ENCODE assay signal across 12 mouse cellular contexts in the genomic region with DNA sequence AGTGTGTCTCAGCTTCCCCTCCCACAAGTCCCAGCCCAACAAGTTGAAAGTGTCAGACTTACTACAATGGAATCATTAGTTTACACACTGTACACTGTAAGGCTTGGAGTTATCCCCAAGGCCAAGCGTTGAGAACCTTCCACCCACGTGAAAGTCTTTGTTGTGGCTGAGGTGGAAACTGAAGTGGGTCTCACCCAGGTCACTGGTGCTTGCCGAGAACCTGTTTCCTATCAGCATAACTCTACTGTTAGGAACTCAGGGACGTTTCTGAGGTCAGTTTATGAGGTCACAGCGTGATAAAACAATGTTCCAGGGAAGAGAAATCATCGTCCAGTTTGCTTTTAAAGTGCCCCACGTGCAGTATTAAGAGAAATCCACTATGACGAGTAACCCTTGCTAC. TPM values are rescaled to one million over a fixed set of nuclear protein-coding genes. Genes with fewer than 3 reads are reported as not detected.
"Had no signal": no experiment of that assay in that cellular context is flagged by ENCODE, and none has a peak within 500 bp of the region (broad histone marks: within the 10 kb centered on the region; RNA-seq: fewer than 3 reads in every experiment).

No protein-coding gene starts in this region.

- ATAC-seq: liver, postnatal 0 days; lung, postnatal 0 days; midbrain, embryonic 15.5 days had no signal

- DNase-seq: kidney, adult 18-20 months; kidney, adult 9 months; kidney, postnatal 14 days; kidney, postnatal 4 days; left cerebral cortex, postnatal 4 days; liver, postnatal 0 days; lung, embryonic 14.5 days; thymus, adult 18-20 months; thymus, postnatal 14 days had no signal

RNA-seq across cellular contexts. Expression of a gene that starts 42.4 kb away (rescaled TPM):
- polyA plus RNA-seq: macrophage had no signal
